In the genomic region with DNA sequence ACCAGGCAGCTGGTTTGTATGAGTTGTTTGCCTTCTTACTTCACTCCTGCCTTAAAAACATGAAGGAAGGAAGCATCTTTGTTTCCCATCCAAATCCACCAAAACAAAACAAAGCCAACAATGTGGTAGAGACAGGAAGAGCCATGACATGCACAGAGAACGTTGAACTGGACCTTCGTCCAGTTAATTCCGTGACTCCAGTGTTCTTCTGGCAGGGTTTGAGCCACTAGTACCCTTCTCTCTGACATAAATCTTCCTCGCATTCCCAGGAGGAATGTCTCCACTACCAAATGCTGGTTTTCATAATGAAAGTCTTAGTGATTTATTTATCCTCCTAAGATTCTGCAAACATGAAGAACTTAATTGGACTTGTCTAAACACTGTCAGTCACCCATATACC, we compare ENCODE assay signal across 20 mouse cellular contexts.
"Had no signal": no experiment of that assay in that cellular context is flagged by ENCODE, and none has a peak within 500 bp of the region (broad histone marks: within the 10 kb centered on the region; RNA-seq: fewer than 3 reads in every experiment).

No protein-coding gene starts in this region.

- H3K9me3 ChIP-seq: kidney, embryonic 15.5 days; limb, embryonic 12.5 days; limb, embryonic 15.5 days; liver, embryonic 13.5 days; midbrain, embryonic 12.5 days; midbrain, embryonic 15.5 days; neural tube, embryonic 15.5 days had no signal

- H3K4me1 ChIP-seq: kidney, embryonic 15.5 days; limb, embryonic 12.5 days; limb, embryonic 15.5 days; liver, embryonic 13.5 days; midbrain, embryonic 12.5 days; midbrain, embryonic 15.5 days; neural tube, embryonic 12.5 days; neural tube, embryonic 15.5 days had no signal

- H3K36me3 ChIP-seq: kidney, embryonic 15.5 days; limb, embryonic 12.5 days; limb, embryonic 15.5 days; liver, embryonic 13.5 days; midbrain, embryonic 12.5 days; midbrain, embryonic 15.5 days; neural tube, embryonic 12.5 days; neural tube, embryonic 15.5 days had no signal

- H3K4me2 ChIP-seq: kidney, embryonic 15.5 days; limb, embryonic 12.5 days; limb, embryonic 15.5 days; liver, embryonic 13.5 days; midbrain, embryonic 12.5 days; midbrain, embryonic 15.5 days; neural tube, embryonic 12.5 days; neural tube, embryonic 15.5 days had no signal

- ATAC-seq: intestine, postnatal 0 days; midbrain, embryonic 15.5 days had no signal

- DNase-seq: left cerebral cortex, postnatal 4 days; liver, embryonic 13.5 days; lung, adult 2 months; lung, postnatal 14 days; lung, postnatal 4 days; right cerebral cortex, adult 18-20 months; right cerebral cortex, postnatal 14 days; right cerebral cortex, postnatal 4 days; thymus, adult 2 months; thymus, postnatal 14 days; thymus, postnatal 4 days had no signal

- H3K4me3 ChIP-seq: kidney, embryonic 15.5 days; limb, embryonic 12.5 days; limb, embryonic 15.5 days; liver, embryonic 13.5 days; midbrain, embryonic 12.5 days; midbrain, embryonic 15.5 days; neural tube, embryonic 12.5 days; neural tube, embryonic 15.5 days had no signal

- H3K9ac ChIP-seq: kidney, embryonic 15.5 days; limb, embryonic 12.5 days; limb, embryonic 15.5 days; liver, embryonic 13.5 days; midbrain, embryonic 12.5 days; midbrain, embryonic 15.5 days; neural tube, embryonic 12.5 days; neural tube, embryonic 15.5 days had no signal

- H3K27ac ChIP-seq: kidney, embryonic 15.5 days; limb, embryonic 12.5 days; limb, embryonic 15.5 days; liver, embryonic 13.5 days; midbrain, embryonic 12.5 days; midbrain, embryonic 15.5 days; neural tube, embryonic 12.5 days; neural tube, embryonic 15.5 days; stomach, postnatal 0 days had no signal

- H3K27me3 ChIP-seq: kidney, embryonic 15.5 days; limb, embryonic 12.5 days; limb, embryonic 15.5 days; liver, embryonic 13.5 days; midbrain, embryonic 12.5 days; midbrain, embryonic 15.5 days; neural tube, embryonic 12.5 days; neural tube, embryonic 15.5 days had no signal
